Mouse (Mus musculus): ENCODE data around the gene Mtmr10. TPM values are rescaled to one million over a fixed set of nuclear protein-coding genes. Genes with fewer than 3 reads are reported as not detected.
A peak's percentile ranks its signal among the peaks of the same experiment; 100 is the strongest.

The Mtmr10 gene
- total RNA-seq (2021) (10 to 100 TPM; 27.3 to 29.0 TPM), polyA plus RNA-seq (2012; rRNA removed) (4.2 and 5.2 TPM in 2 replicates)
- long read RNA-seq, full-length matches to known transcripts = 14 of 17 reads
- long read RNA-seq, partial matches to known transcripts = 0 of 17 reads
- long read RNA-seq, other reads (novel, unspliced or antisense) = 3 of 17 reads

GRCm38 (mm10) chr7:64287414-64288091 is at the start of gene Mtmr10:
Mtmr10 (plus strand) TSS chr7:64287653.
- peak; percentile 99 for DNase-seq

GRCm38 (mm10) chr7:64237747-64238146 is 49.7 kb upstream of the Mtmr10 start:
- no peak for DNase-seq

GRCm38 (mm10) chr7:64238410-64239086 is 48.9 kb upstream of the Mtmr10 start:
- no peak for DNase-seq

- no peak for DNase-seq
These were observed 48.2 kb upstream of the Mtmr10 start for GRCm38 (mm10) chr7:64239138-64239805.

GRCm38 (mm10) chr7:64239806-64240315 is 47.6 kb upstream of the Mtmr10 start:
- no peak for DNase-seq

- DNase-seq = no peak
These were observed 45.0 kb upstream of the Mtmr10 start for GRCm38 (mm10) chr7:64242424-64242823.

GRCm38 (mm10) chr7:64244371-64244770 is 43.1 kb upstream of the Mtmr10 start:
- DNase-seq = no peak

GRCm38 (mm10) chr7:64246713-64247112 is 40.7 kb upstream of the Mtmr10 start:
- DNase-seq = no peak

- no peak for DNase-seq
These were observed 39.1 kb upstream of the Mtmr10 start for GRCm38 (mm10) chr7:64248352-64248751.

GRCm38 (mm10) chr7:64249715-64250114 is 37.7 kb upstream of the Mtmr10 start:
- DNase-seq = no peak

- no peak for DNase-seq
These were observed 37.0 kb upstream of the Mtmr10 start for GRCm38 (mm10) chr7:64250417-64250816.

GRCm38 (mm10) chr7:64253736-64254135 is 33.7 kb upstream of the Mtmr10 start:
- DNase-seq = peak; percentile 34

- no peak for DNase-seq
These were observed 21.8 kb upstream of the Mtmr10 start for GRCm38 (mm10) chr7:64265502-64266279.

GRCm38 (mm10) chr7:64266587-64266986 is 20.9 kb upstream of the Mtmr10 start:
- DNase-seq = no peak

GRCm38 (mm10) chr7:64271926-64272325 is 15.5 kb upstream of the Mtmr10 start:
- no peak for DNase-seq

GRCm38 (mm10) chr7:64275518-64275917 is 11.9 kb upstream of the Mtmr10 start:
- no peak for DNase-seq

GRCm38 (mm10) chr7:64276921-64277320 is 10.5 kb upstream of the Mtmr10 start:
- DNase-seq = peak; percentile 83

- DNase-seq = peak; percentile 51
These were observed 8.9 kb upstream of the Mtmr10 start for GRCm38 (mm10) chr7:64278526-64278925.

- DNase-seq = no peak
These were observed 7.9 kb upstream of the Mtmr10 start for GRCm38 (mm10) chr7:64279548-64279947.

GRCm38 (mm10) chr7:64286566-64286965 is 887 bp upstream of the Mtmr10 start:
- DNase-seq = no peak

GRCm38 (mm10) chr7:64289416-64289815 is 2.0 kb downstream of the Mtmr10 start:
- DNase-seq = no peak

- no peak for DNase-seq
These were observed 3.0 kb downstream of the Mtmr10 start for GRCm38 (mm10) chr7:64290431-64290830.
